Mouse (Mus musculus) lung, adult 2 months (tissue): ENCODE data around the gene Col4a3. TPM values are rescaled to one million over a fixed set of nuclear protein-coding genes. Genes with fewer than 3 reads are reported as not detected.

ENCODE experiments used
- DNase-seq: peaks from one replicate; pipeline ENCODE4 v3.0.0; 2022
- H3K4me1 ChIP-seq: fragments of 200-500 bp; 2 replicates; pipeline ENCODE4 v1.6.1; 2011; ENCODE audit warnings: low read length; ENCODE audit not compliant: control insufficient read depth, insufficient read depth
- H3K4me3 ChIP-seq: fragments of 200-500 bp; replicated peaks from 2 replicates; pipeline ENCODE3; 2011; ENCODE audit warnings: low read depth, mild to moderate bottlenecking, control low read depth, low read length; ENCODE audit errors: extremely low read depth
- CTCF ChIP-seq: fragments of 200-500 bp; IDR thresholded peaks from 2 replicates; pipeline ENCODE4 v1.5.1; 2011; ENCODE audit warnings: mild to moderate bottlenecking, low read length, control low read depth; ENCODE audit not compliant: insufficient read depth
- POLR2A ChIP-seq: fragments of 200-500 bp; IDR thresholded peaks from 2 replicates; pipeline ENCODE4 v1.6.1; 2011; ENCODE audit warnings: low read depth, mild to moderate bottlenecking, control low read depth, low read length, borderline replicate concordance; ENCODE audit errors: extremely low read depth
- WGBS: fragments of 180-500 bp; shearing (Covaris S2); methylation state at CpG from one replicate; pipeline ENCODE4 v1.1.7; 2018; 5-methylcytosine and 5-hydroxymethylcytosine counted together
- polyA plus RNA-seq: library from polyadenylated mRNA; depleted of rRNA; stranded (reverse); fragments of >200 nt; gene quantifications from 2 replicates; pipeline ENCODE4 v1.2.3, GENCODE M21; 2012

Col4a3 gene
- polyA plus RNA-seq, 1 experiment, result 64.6 TPM

DNA sequence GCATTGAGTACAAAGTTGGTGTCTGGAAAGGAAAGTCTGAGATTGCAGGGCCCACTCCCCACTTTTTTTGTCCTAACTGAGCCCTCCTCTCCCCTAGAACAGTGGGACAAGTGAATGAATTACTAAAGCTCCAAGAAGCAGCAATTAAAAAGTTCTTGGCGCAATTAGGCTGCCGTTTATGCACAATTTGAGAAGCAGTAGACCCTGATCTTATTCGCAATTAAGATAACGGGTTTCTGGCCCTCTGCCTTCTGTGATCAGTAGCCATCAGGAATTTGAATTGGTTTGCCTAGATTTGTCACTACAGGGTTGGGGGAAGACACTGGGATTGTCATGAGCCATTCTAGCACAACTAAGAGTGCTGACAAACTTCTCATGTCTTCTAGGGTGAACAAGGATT lies 64.1 kb downstream of the Col4a3 start:
- Histone ChIP-seq H3K4me3 (no peak overlapping the region), H3K4me1 (no peaks in the 10 kb centered on the region)
- DNase-seq, result no peak
- WGBS, result 85% methylated on average over 4 of the region's 4 CpGs
- no peak for TF ChIP-seq POLR2A
- no peak for TF ChIP-seq CTCF

DNA sequence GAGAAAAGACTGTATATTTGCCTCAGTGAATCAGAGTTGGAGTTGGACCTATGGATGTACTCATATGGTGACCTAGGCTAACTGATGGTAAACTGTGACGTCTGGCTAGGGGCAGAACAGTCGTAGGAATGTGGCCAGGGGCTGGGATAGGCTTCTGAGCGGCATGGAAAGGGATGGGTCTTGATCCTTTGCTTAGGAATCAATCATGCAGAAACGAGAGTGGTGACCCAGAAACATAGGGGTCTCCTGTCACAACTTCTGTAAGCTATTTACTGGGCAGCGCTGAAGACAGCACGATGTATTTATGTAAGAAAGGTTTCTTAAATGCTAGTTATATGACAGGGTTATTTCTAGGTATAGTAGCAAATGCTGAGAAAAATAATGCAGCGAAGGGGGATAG lies 67.3 kb downstream of the Col4a3 start:
- H3K4me1 ChIP-seq, result no peaks in the 10 kb centered on the region
- TF ChIP-seq CTCF (no peak), POLR2A (no peak)
- no peak overlapping the region for H3K4me3 ChIP-seq
- WGBS, result 69% methylated on average over 7 of the region's 7 CpGs
- DNase-seq, result no peak

DNA sequence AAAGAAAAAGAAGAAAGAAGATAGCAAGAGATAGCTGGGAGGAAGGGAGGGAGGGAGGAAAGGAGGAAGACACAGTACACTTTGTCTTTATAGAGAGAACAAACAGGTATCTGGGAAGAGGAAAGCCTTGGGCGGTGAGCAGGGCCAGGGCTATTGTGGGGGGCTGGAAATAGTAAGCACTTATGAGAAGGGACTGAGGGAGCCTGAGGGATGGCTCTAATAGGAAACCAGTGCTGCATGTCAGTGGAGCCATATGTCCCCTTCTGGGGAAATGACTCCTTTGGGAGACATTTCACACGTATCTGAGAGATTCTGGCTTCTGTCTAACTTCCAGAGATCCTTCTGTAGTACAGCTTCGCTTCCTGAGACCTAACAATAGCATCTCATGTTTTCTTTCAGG lies 69.7 kb downstream of the Col4a3 start:
- no peak for TF ChIP-seq POLR2A
- no peak for TF ChIP-seq CTCF
- Histone ChIP-seq H3K4me1 (no peaks in the 10 kb centered on the region), H3K4me3 (no peak overlapping the region)
- DNase-seq, result no peak
- 70% methylated on average over 3 of the region's 3 CpGs for WGBS

DNA sequence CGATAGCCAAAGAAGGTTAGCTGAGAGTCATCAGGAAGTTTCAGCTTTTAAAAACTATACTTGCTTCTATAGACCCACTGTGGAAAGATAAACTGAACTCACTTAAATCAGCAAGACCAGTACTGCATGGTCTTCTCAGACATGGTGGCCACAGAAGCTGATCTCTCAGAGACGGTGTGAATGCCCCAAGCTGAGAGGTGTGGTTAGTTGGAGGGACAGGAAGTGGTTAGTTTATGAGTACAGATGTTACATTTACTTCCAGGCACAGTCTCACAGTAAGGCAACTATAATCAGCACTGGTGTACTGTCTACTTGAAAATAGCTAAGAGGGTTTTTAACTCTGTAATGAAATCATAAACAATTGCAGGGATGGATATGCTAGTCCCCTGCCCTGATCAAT lies 75.5 kb downstream of the Col4a3 start:
- Histone ChIP-seq H3K4me1 (no peaks in the 10 kb centered on the region), H3K4me3 (no peak overlapping the region)
- WGBS, result 72% methylated on average over 2 of the region's 2 CpGs
- TF ChIP-seq POLR2A (no peak), CTCF (no peak)
- DNase-seq, result no peak

DNA sequence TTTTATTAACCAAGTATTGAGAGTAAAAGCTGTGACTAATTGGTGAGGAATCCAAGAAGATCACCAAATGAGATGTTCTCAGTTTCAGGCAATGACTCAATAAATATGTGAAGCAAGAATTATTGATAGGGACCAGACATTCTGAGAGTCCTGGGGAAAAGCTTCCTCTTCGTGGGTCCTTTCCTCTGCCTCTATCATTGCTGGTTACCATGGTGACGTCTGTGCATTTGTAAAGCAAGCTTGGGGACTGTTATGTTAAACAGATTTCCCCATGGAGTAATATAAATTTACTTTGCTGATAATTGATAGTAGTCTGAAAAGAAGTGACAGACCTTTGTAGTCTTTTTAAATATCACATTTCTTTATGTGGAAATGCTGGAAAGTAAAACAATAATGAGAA lies 76.8 kb downstream of the Col4a3 start:
- H3K4me3 ChIP-seq, result no peak overlapping the region
- H3K4me1 ChIP-seq, result no peaks in the 10 kb centered on the region
- 34% methylated on average over 2 of the region's 2 CpGs for WGBS
- no peak for DNase-seq
- TF ChIP-seq POLR2A, result no peak

DNA sequence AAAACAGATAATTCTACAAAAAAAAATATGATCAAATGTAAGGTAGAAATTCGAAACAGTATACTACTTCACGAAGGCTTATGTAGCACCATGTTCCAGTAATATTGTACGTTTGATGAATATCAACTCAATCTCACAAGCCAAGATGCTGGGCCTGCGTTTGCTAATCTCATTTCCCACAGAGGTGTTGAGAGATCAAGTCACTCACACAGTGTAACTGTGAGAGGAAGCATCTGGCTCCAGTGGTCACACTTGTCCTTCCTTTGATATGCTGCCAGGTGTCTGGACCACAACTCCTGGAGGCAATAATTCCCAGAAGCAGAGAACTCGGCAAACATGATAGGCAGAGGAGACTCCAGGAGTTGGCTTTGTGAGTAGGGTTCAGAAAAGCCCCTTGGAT lies 99.6 kb downstream of the Col4a3 start:
- no peak for TF ChIP-seq CTCF
- no peak for TF ChIP-seq POLR2A
- no peak overlapping the region for H3K4me3 ChIP-seq
- H3K4me1 ChIP-seq, result no peaks in the 10 kb centered on the region
- WGBS, result 55% methylated on average over 5 of the region's 5 CpGs
- no peak for DNase-seq

DNA sequence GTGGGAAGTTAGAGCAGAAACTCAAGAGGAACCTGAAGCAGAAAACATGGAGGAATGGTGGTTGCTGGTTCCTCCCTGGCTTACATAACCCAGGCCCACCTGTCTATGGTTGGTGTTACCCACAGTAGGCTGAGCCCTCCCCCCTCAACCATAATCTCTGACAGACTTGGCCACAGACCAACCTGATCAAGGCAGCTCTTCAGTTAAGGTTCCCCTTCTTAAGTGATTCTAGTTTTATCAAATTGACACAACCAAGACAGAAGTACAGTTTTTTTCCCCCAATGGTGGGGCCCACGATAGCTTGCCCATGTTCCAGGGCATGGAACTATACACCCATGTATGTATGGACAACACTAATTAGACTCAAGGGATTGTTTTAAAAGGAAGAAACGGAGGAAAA lies 100.1 kb downstream of the Col4a3 start:
- DNase-seq, result no peak
- TF ChIP-seq CTCF, result no peak
- no peak for TF ChIP-seq POLR2A
- Histone ChIP-seq H3K4me1 (no peaks in the 10 kb centered on the region), H3K4me3 (no peak overlapping the region)
- WGBS, result 80% methylated on average over 2 of the region's 2 CpGs

DNA sequence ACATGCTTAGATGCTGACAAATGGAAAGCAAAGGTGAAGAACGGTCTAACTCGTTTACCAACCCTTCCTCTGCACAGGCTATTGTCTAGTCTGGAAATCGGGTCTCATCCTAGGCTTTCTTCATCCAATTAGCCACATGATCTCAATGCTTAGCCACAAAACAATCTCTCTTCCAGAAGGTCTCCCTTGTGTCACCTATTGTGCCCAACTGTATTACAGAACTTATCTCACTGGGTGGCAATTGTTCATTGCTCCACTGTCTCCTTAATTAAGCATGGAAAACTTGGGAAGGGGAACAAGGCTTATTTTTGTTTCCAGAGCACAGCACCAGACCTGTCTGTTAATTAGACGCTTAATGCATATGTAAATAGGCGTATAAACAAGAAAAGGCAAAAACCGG lies 101.2 kb downstream of the Col4a3 start:
- H3K4me1 ChIP-seq, result no peaks in the 10 kb centered on the region
- WGBS, result 86% methylated on average over 6 of the region's 6 CpGs
- H3K4me3 ChIP-seq, result no peak overlapping the region
- TF ChIP-seq POLR2A (no peak), CTCF (no peak)
- no peak for DNase-seq

DNA sequence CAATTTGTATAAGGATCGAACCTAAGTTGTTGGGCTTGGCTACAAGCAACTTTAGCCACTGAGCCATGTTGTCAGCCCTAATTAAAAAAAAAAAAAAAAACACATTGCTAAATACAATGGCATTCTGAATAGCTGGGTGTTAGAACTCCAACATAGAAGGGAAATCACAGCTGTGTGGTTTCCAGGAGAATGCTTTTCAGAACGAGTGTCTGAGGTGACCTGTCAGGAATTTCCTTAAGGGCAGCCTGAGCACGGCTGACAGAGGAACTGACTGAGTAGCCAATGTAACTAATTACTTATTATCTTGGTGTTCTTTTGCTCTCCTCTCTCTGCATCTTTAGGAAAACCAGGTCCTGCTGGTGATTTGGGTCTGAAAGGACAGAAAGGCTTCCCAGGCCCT lies 109.2 kb downstream of the Col4a3 start:
- no peak overlapping the region for H3K4me3 ChIP-seq
- WGBS, result 35% methylated on average over 3 of the region's 3 CpGs
- no peak for DNase-seq
- no peaks in the 10 kb centered on the region for H3K4me1 ChIP-seq
- TF ChIP-seq CTCF (no peak), POLR2A (no peak)

DNA sequence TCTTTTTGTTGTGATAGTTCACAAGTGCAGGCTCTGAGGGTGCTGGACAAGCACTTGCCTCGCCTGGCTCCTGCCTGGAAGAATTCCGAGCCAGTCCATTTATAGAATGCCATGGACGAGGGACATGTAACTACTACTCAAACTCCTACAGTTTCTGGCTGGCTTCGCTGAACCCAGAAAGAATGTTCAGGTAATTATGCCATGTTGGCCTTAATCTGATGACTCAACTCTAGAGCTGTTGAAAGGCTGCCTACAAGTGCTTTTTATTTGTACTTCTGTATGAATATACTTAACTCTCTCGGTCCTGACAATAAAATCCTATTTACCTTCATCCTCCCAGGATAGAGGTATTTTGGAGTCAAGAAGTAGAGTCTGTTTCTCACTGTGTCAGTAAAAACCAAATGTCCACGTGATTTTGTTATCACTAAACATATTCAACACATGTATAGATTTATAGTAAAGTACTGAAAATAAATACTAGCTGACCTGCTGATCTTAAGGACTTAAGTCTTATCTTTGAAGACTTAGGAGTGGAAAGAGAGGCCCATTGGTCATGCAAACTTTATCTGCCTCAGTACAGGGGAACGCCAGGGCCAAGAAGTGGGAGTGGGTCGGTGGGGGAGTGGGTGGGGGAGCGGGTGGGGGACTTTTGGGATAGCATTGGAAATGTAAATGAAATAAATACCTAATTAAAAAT lies 131.2 kb downstream of the Col4a3 start:
- Histone ChIP-seq H3K4me1 (no peaks in the 10 kb centered on the region), H3K4me3 (no peak overlapping the region)
- TF ChIP-seq CTCF (no peak), POLR2A (no peak)
- 54% methylated on average over 9 of the region's 9 CpGs for WGBS
- peak; percentile 34 for DNase-seq

DNA sequence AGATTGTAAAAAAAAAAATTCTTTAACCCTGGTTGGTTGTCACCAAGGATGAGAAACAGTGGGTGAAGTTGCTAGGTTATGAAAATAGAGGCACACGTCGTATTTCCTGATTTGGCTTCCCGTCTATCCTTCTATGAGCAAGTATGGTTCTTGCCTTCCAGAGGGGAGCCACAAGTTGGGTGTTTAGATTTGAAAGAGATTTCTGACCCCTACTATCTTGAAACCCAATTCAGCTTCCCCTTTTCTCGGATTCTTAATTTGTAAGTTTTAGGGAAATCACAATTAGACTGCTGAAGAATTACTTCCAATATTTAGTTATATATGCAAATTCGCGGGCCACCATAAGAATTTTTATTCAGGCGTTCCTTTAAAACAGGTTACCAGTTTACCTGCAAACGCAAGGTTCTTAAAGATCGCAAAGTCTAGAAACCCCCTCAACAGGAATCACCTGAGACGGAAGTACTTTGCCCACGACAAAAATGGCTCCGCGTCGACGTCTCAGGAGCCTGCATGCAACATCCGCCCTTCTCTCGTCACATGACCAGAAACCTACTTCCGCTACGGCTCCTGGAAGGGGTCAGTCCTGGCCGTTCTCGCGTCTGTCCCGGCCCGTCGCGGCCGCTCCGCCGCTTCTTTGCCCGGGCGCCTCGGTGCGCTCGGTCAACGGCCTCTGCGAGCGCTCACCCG lies 137.8 kb downstream of the Col4a3 start, which contains the start of gene Mff:
TSS of gene Mff (plus strand) at position 552 of the 687 bp plus-strand sequence.
- TF ChIP-seq POLR2A, result peak; percentile 87; the same call in 1 of the 2 replicates
- no peak for TF ChIP-seq CTCF
- H3K4me3 ChIP-seq, result peak within 1 kb of the TSS; percentile 78
- DNase-seq, result peak; percentile 94
- H3K4me1 ChIP-seq, result no peaks in the 10 kb centered on the region
- WGBS, result 9% methylated on average over 38 of the region's 38 CpGs
